Mouse (Mus musculus) stomach, embryonic 16.5 days (tissue): ENCODE measurements at regions not wholly inside any gene's neighbourhood (a gene's known extent, or its start where the extent isn't known, plus 50 kb on each side); places are given as distances from the start of the nearest gene placed in this dataset.

Experiments
- ATAC-seq: fragments of 200-750 bp; cut with Nextera tagmentation; 2 replicates; pipeline ENCODE4 v1.8.0; 2017; ENCODE audit warnings: moderate number of reproducible peaks, moderate TSS enrichment; ENCODE audit not compliant: insufficient read depth, low FRiP score
- H3K27ac ChIP-seq: fragments of 300-500 bp; sonication (generic); 2 replicates; pipeline ENCODE4 v1.5.1; 2014; ENCODE audit warnings: low read length
- H3K27me3 ChIP-seq: fragments of 300-500 bp; sonication (generic); 2 replicates; pipeline ENCODE4 v1.6.1; 2014; ENCODE audit warnings: low read length, control low read depth, mixed read lengths; ENCODE audit not compliant: control insufficient read depth, insufficient read depth
- H3K36me3 ChIP-seq: fragments of 300-500 bp; sonication (generic); 2 replicates; pipeline ENCODE4 v1.6.1; 2014; ENCODE audit warnings: low read length; ENCODE audit not compliant: control insufficient read depth, insufficient read depth
- H3K4me1 ChIP-seq: fragments of 300-500 bp; sonication (generic); 2 replicates; pipeline ENCODE4 v1.6.1; 2014; ENCODE audit warnings: low read length, control low read depth, mixed read lengths; ENCODE audit not compliant: control insufficient read depth, insufficient read depth
- H3K4me2 ChIP-seq: fragments of 300-500 bp; sonication (generic); 2 replicates; pipeline ENCODE4 v1.6.1; 2014; ENCODE audit warnings: low read depth, low read length, mixed read lengths
- H3K4me3 ChIP-seq: fragments of 300-500 bp; sonication (generic); replicated peaks from 2 replicates; pipeline ENCODE4 v1.5.1; 2014; ENCODE audit warnings: mild to moderate bottlenecking, low read length
- H3K9ac ChIP-seq: fragments of 300-500 bp; sonication (generic); 2 replicates; pipeline ENCODE4 v1.6.1; 2014; ENCODE audit warnings: low read length
- H3K9me3 ChIP-seq: fragments of 300-500 bp; sonication (generic); replicated peaks from 2 replicates; pipeline ENCODE4 v1.6.1; 2016; ENCODE audit warnings: low read length, control low read depth; ENCODE audit not compliant: control insufficient read depth
- whole genome bisulfite sequencing: fragments of 180-500 bp; shearing (Covaris S2); extraction: QIAGEN DNeasy Blood & Tissue Kit; methylation state at CpG from one replicate; pipeline ENCODE4 v1.1.7; 2014; 5-methylcytosine and 5-hydroxymethylcytosine counted together

- Histone ChIP-seq H3K9ac (no peak overlapping the region), H3K27me3 (no peaks in the 10 kb centered on the region), H3K36me3 (no peaks in the 10 kb centered on the region), H3K4me1 (no peaks in the 10 kb centered on the region), H3K4me2 (no peak overlapping the region), H3K9me3 (no peaks in the 10 kb centered on the region), H3K27ac (no peak overlapping the region), H3K4me3 (no peak overlapping the region)
- WGBS: 55% methylated on average over 6 of the region's 6 CpGs
- no peak for ATAC-seq
Observed at GRCm38 (mm10) chr2:131689996-131690395, 127.9 kb upstream of the Adra1d start.

- WGBS: 84% methylated on average over 2 of the region's 2 CpGs
- no peaks in the 10 kb centered on the region for H3K4me1 ChIP-seq
Observed at GRCm38 (mm10) chr2:131688282-131688681, 126.2 kb upstream of the Adra1d start.

GRCm38 (mm10) chr2:131687449-131687848 lies 125.4 kb upstream of the Adra1d start:
- WGBS: 85% methylated on average over 2 of the region's 2 CpGs
- H3K27ac ChIP-seq: no peak overlapping the region
- no peak for ATAC-seq

More at GRCm38 (mm10) chr2:131688282-131688681, 126.2 kb upstream of the Adra1d start:
- Histone ChIP-seq H3K9ac (no peak overlapping the region), H3K4me2 (no peak overlapping the region), H3K27ac (no peak overlapping the region), H3K27me3 (no peaks in the 10 kb centered on the region), H3K4me3 (no peak overlapping the region), H3K9me3 (no peaks in the 10 kb centered on the region), H3K36me3 (no peaks in the 10 kb centered on the region)
- ATAC-seq: no peak

GRCm38 (mm10) chr2:131686748-131687147 lies 124.7 kb upstream of the Adra1d start:
- Histone ChIP-seq H3K4me2 (no peak overlapping the region), H3K36me3 (no peaks in the 10 kb centered on the region), H3K9ac (no peak overlapping the region), H3K27me3 (no peaks in the 10 kb centered on the region), H3K4me3 (no peak overlapping the region), H3K4me1 (no peaks in the 10 kb centered on the region), H3K9me3 (no peaks in the 10 kb centered on the region), H3K27ac (no peak overlapping the region)
- WGBS: 56% methylated on average over 2 of the region's 2 CpGs
- ATAC-seq: no peak

More at GRCm38 (mm10) chr2:131687449-131687848, 125.4 kb upstream of the Adra1d start:
- Histone ChIP-seq H3K4me1 (no peaks in the 10 kb centered on the region), H3K4me2 (no peak overlapping the region), H3K27me3 (no peaks in the 10 kb centered on the region), H3K9me3 (no peaks in the 10 kb centered on the region), H3K9ac (no peak overlapping the region), H3K4me3 (no peak overlapping the region), H3K36me3 (no peaks in the 10 kb centered on the region)

GRCm38 (mm10) chr2:131685326-131685725 lies 123.2 kb upstream of the Adra1d start:
- 73% methylated on average over 3 of the region's 3 CpGs for WGBS
- Histone ChIP-seq H3K36me3 (no peaks in the 10 kb centered on the region), H3K9ac (no peak overlapping the region), H3K27ac (no peak overlapping the region), H3K4me3 (no peak overlapping the region), H3K4me2 (no peak overlapping the region), H3K9me3 (no peaks in the 10 kb centered on the region), H3K4me1 (no peaks in the 10 kb centered on the region), H3K27me3 (no peaks in the 10 kb centered on the region)
- ATAC-seq: no peak

GRCm38 (mm10) chr2:131683734-131684133 lies 121.7 kb upstream of the Adra1d start:
- H3K4me1 ChIP-seq: no peaks in the 10 kb centered on the region
- ATAC-seq: no peak
- H3K4me2 ChIP-seq: no peak overlapping the region
- 81% methylated on average over 2 of the region's 2 CpGs for WGBS
- no peak overlapping the region for H3K27ac ChIP-seq
- H3K27me3 ChIP-seq: no peaks in the 10 kb centered on the region
- no peak overlapping the region for H3K9ac ChIP-seq
- H3K9me3 ChIP-seq: no peaks in the 10 kb centered on the region
- no peak overlapping the region for H3K4me3 ChIP-seq
- no peaks in the 10 kb centered on the region for H3K36me3 ChIP-seq

GRCm38 (mm10) chr2:131678484-131678883 lies 116.4 kb upstream of the Adra1d start:
- H3K27me3 ChIP-seq: no peaks in the 10 kb centered on the region
- no peak overlapping the region for H3K9ac ChIP-seq
- no peaks in the 10 kb centered on the region for H3K4me1 ChIP-seq
- H3K9me3 ChIP-seq: no peaks in the 10 kb centered on the region
- ATAC-seq: no peak
- no peak overlapping the region for H3K4me3 ChIP-seq
- WGBS: 85% methylated on average over 2 of the region's 2 CpGs
- H3K36me3 ChIP-seq: no peaks in the 10 kb centered on the region
- no peak overlapping the region for H3K4me2 ChIP-seq
- no peak overlapping the region for H3K27ac ChIP-seq

- no peak for ATAC-seq
- 86% methylated on average over 1 of the region's 1 CpGs for WGBS
- no peak overlapping the region for H3K9ac ChIP-seq
- H3K36me3 ChIP-seq: no peaks in the 10 kb centered on the region
- no peak overlapping the region for H3K4me2 ChIP-seq
- H3K27me3 ChIP-seq: no peaks in the 10 kb centered on the region
- no peaks in the 10 kb centered on the region for H3K9me3 ChIP-seq
- no peak overlapping the region for H3K27ac ChIP-seq
- H3K4me1 ChIP-seq: no peaks in the 10 kb centered on the region
- no peak overlapping the region for H3K4me3 ChIP-seq
Observed at GRCm38 (mm10) chr2:131676736-131677135, 114.7 kb upstream of the Adra1d start.

GRCm38 (mm10) chr2:131674872-131675271 lies 112.8 kb upstream of the Adra1d start:
- Histone ChIP-seq H3K9me3 (no peaks in the 10 kb centered on the region), H3K36me3 (no peaks in the 10 kb centered on the region), H3K9ac (no peak overlapping the region), H3K4me2 (no peak overlapping the region), H3K4me1 (no peaks in the 10 kb centered on the region), H3K27ac (no peak overlapping the region), H3K4me3 (no peak overlapping the region), H3K27me3 (no peaks in the 10 kb centered on the region)
- 84% methylated on average over 6 of the region's 6 CpGs for WGBS
- no peak for ATAC-seq

- Histone ChIP-seq H3K9ac (no peak overlapping the region), H3K27ac (no peak overlapping the region), H3K4me1 (no peaks in the 10 kb centered on the region), H3K4me3 (no peak overlapping the region), H3K36me3 (no peaks in the 10 kb centered on the region), H3K4me2 (no peak overlapping the region), H3K9me3 (no peaks in the 10 kb centered on the region), H3K27me3 (no peaks in the 10 kb centered on the region)
- 66% methylated on average over 3 of the region's 3 CpGs for WGBS
- no peak for ATAC-seq
Observed at GRCm38 (mm10) chr2:131673351-131673750, 111.3 kb upstream of the Adra1d start.
